Comparison of ENCODE assay signal across 10 mouse cellular contexts in genomic region chrX:103918954-103919353, GRCm38 (mm10).
A peak's percentile ranks its signal among the peaks of the same experiment; 100 is the strongest.
DNase-seq lines count a peak whose midpoint lies in the region; ATAC-seq and TF ChIP-seq lines count a peak whose summit lies in the region.
"Had no signal": no experiment of that assay in that cellular context is flagged by ENCODE, and none has a peak within 500 bp of the region (broad histone marks: within the 10 kb centered on the region; RNA-seq: fewer than 3 reads in every experiment).

No protein-coding gene starts in this region.

- no peak overlapping the region for H3K4me3 ChIP-seq in liver, embryonic 14.5 days (ENCODE audit: insufficient read depth in 1 of 2, low read depth in 2 of 2, low read length in 2 of 2)
- H3K4me3 ChIP-seq in midbrain, embryonic 15.5 days = no peak overlapping the region
- H3K4me3 ChIP-seq: embryonic facial prominence, embryonic 15.5 days had no signal

- TF ChIP-seq CTCF in liver, embryonic 14.5 days (IDR thresholded peaks at IDR 0.05; ENCODE audit: low read depth) = peak; percentile 29; the same call in 1 of the 2 replicates

- H3K9me3 ChIP-seq in liver, embryonic 14.5 days (ENCODE audit: control insufficient read depth, low read length) = no peaks in the 10 kb centered on the region
- H3K9me3 ChIP-seq in midbrain, embryonic 15.5 days = no peaks in the 10 kb centered on the region
- H3K9me3 ChIP-seq: embryonic facial prominence, embryonic 15.5 days had no signal

- no peaks in the 10 kb centered on the region for H3K4me1 ChIP-seq in liver, embryonic 14.5 days (replicated peaks; ENCODE audit: control insufficient read depth in 2 of 2, insufficient read depth in 2 of 2, low read length in 1 of 2)
- no peaks in the 10 kb centered on the region for H3K4me1 ChIP-seq in midbrain, embryonic 15.5 days
- H3K4me1 ChIP-seq: embryonic facial prominence, embryonic 15.5 days had no signal

- WGBS in liver, embryonic 14.5 days (ENCODE audit: insufficient replicate concordance) = 17% methylated on average over 5 of the region's 5 CpGs
- WGBS in midbrain, embryonic 15.5 days = 42% methylated on average over 5 of the region's 5 CpGs

- ATAC-seq in liver, embryonic 14.5 days (ENCODE audit: insufficient read depth) = no peak
- no peak for ATAC-seq in midbrain, embryonic 15.5 days (replicated peaks)
- ATAC-seq in inflammation-experienced regulatory T-cells, adult 6 months = no peak

- DNase-seq in gastrocnemius, adult 18-20 months (ENCODE audit: low spot score) = peak; percentile 12
- no peak for DNase-seq in gastrocnemius, postnatal 10 days
- peak; percentile 8 for DNase-seq in urinary bladder, postnatal 14 days (ENCODE audit: low spot score)
- DNase-seq in urinary bladder, postnatal 10 days (ENCODE audit: low spot score) = no peak
- no peak for DNase-seq in liver, embryonic 14.5 days (ENCODE audit: low read depth in 3 of 3, low spot score in 3 of 3)
- no peak for DNase-seq in right cerebral cortex, postnatal 14 days
- DNase-seq: thymus, adult 2 months had no signal

- no peak overlapping the region for H3K9ac ChIP-seq in liver, embryonic 14.5 days (replicated peaks)
- no peak overlapping the region for H3K9ac ChIP-seq in midbrain, embryonic 15.5 days
- H3K9ac ChIP-seq: embryonic facial prominence, embryonic 15.5 days had no signal

- no peak overlapping the region for H3K4me2 ChIP-seq in liver, embryonic 14.5 days (ENCODE audit: low read depth)
- H3K4me2 ChIP-seq in midbrain, embryonic 15.5 days = no peak overlapping the region
- H3K4me2 ChIP-seq: embryonic facial prominence, embryonic 15.5 days had no signal

- H3K27ac ChIP-seq in liver, embryonic 14.5 days = no peak overlapping the region
- H3K27ac ChIP-seq in midbrain, embryonic 15.5 days = no peak overlapping the region
- H3K27ac ChIP-seq: embryonic facial prominence, embryonic 15.5 days had no signal

- no peaks in the 10 kb centered on the region; the same call in 1 of the 2 replicates for H3K27me3 ChIP-seq in liver, embryonic 14.5 days (ENCODE audit: control insufficient read depth, insufficient read depth, low read length)
- H3K27me3 ChIP-seq in midbrain, embryonic 15.5 days (replicated peaks) = peaks cover 15% of the 10 kb centered on the region

- no peak for TF ChIP-seq EP300 in liver, embryonic 14.5 days (IDR thresholded peaks at IDR 0.05; ENCODE audit: low read depth)

- H3K36me3 ChIP-seq in liver, embryonic 14.5 days (replicated peaks; ENCODE audit: control insufficient read depth, insufficient read depth, low read depth) = no peaks in the 10 kb centered on the region
- no peaks in the 10 kb centered on the region for H3K36me3 ChIP-seq in midbrain, embryonic 15.5 days (replicated peaks)
- H3K36me3 ChIP-seq: embryonic facial prominence, embryonic 15.5 days had no signal

Comparison
In these comparisons a context has a peak if more than half of its experiments do, and no peak if none do; other contexts are left out.
1. DNase-seq: peak in gastrocnemius, adult 18-20 months (single experiment) and urinary bladder, postnatal 14 days (single experiment); none in gastrocnemius, postnatal 10 days (single experiment), urinary bladder, postnatal 10 days (single experiment), liver, embryonic 14.5 days (0 of 3) and right cerebral cortex, postnatal 14 days (single experiment).